Mouse (Mus musculus): ENCODE measurements around the gene Spata17.

Spata17 gene

GRCm38 (mm10) chr1:187004306-187004705, 211.0 kb downstream of the Spata17 start:
- no peak for DNase-seq (ENCODE audit: low spot score in 2 of 2)

GRCm38 (mm10) chr1:187003441-187003861, 211.8 kb downstream of the Spata17 start:
- DNase-seq (ENCODE audit: low spot score in 2 of 2): no peak

GRCm38 (mm10) chr1:186997596-186998304, 217.5 kb downstream of the Spata17 start:
- DNase-seq (ENCODE audit: low spot score in 2 of 2): no peak

Measured in spleen, postnatal 4 days (tissue).